Mouse (Mus musculus) hindbrain, postnatal 0 days (tissue): ENCODE measurements around the gene Coro6. TPM values are rescaled to one million over a fixed set of nuclear protein-coding genes. Genes with fewer than 3 reads are reported as not detected.
A peak's percentile ranks its signal among the peaks of the same experiment; 100 is the strongest.

Experiments
- ATAC-seq: fragments of 200-750 bp; cut with Nextera tagmentation; 2 replicates; pipeline ENCODE4 v1.8.0; 2017; ENCODE audit warnings: mild to moderate bottlenecking, moderate TSS enrichment, moderate library complexity
- DNase-seq: peaks from one replicate; pipeline ENCODE4 v3.0.0-alpha.2; 2015; ENCODE audit warnings: low spot score
- H3K27ac ChIP-seq: fragments of 300-500 bp; sonication (generic); 2 replicates; pipeline ENCODE4 v1.5.1; 2014; ENCODE audit warnings: mild to moderate bottlenecking
- H3K27me3 ChIP-seq: fragments of 300-500 bp; sonication (generic); 2 replicates; pipeline ENCODE4 v1.6.1; 2014; ENCODE audit warnings: low read length, mixed read lengths; ENCODE audit not compliant: insufficient read depth
- H3K36me3 ChIP-seq: fragments of 300-500 bp; sonication (generic); 2 replicates; pipeline ENCODE4 v1.6.1; 2014; ENCODE audit warnings: low read length, mixed read lengths; ENCODE audit not compliant: insufficient read depth
- H3K4me1 ChIP-seq: fragments of 300-500 bp; sonication (generic); 2 replicates; pipeline ENCODE4 v1.6.1; 2014; ENCODE audit warnings: antibody characterized with exemption, low read length, mixed read lengths; ENCODE audit not compliant: insufficient read depth
- H3K4me2 ChIP-seq: fragments of 300-500 bp; sonication (generic); 2 replicates; pipeline ENCODE4 v1.6.1; 2014; ENCODE audit warnings: low read depth, mild to moderate bottlenecking, low read length, moderate library complexity, mixed read lengths
- H3K4me3 ChIP-seq: fragments of 300-500 bp; sonication (generic); 2 replicates; pipeline ENCODE4 v1.5.1; 2014; ENCODE audit warnings: low read length
- H3K9ac ChIP-seq: fragments of 300-500 bp; sonication (generic); replicated peaks from 2 replicates; pipeline ENCODE4 v1.6.1; 2014; ENCODE audit warnings: mild to moderate bottlenecking, low read length, moderate library complexity, mixed read lengths
- H3K9me3 ChIP-seq: fragments of 300-500 bp; sonication (generic); 2 replicates; pipeline ENCODE4 v1.6.1; 2016; ENCODE audit warnings: low read length, mixed read lengths
- CTCF ChIP-seq: IDR thresholded peaks from 2 replicates; pipeline ENCODE4 v1.5.1; 2016; ENCODE audit warnings: antibody characterized with exemption, control low read depth, low read depth
- WGBS: fragments of 180-500 bp; shearing (Covaris S2); extraction: QIAGEN DNeasy Blood & Tissue Kit; methylation state at CpG from one replicate; pipeline ENCODE4 v1.1.7; 2014; 5-methylcytosine and 5-hydroxymethylcytosine counted together
- polyA plus RNA-seq: library from polyadenylated mRNA; unstranded; fragments of >200 nt; fragmentation: Nextera tagmentation; extraction: Ambion mirVana; gene quantifications from 2 replicates; pipeline ENCODE4 v1.2.1, GENCODE M21; 2015
- total RNA-seq: library from RNA; depleted of rRNA; stranded (reverse); fragments of >200 nt; gene quantifications from 2 replicates; pipeline ENCODE4 v1.2.3, GENCODE M21; 2014

Coro6 gene
- total and polyA plus RNA-seq, 2 experiments from 2014 or later = 1.3 to 2.4 TPM

GRCm38 (mm10) chr11:77498261-77499139, 36.3 kb downstream of the Coro6 start:
- no peak overlapping the region for H3K4me2 ChIP-seq
- no peak for DNase-seq
- peaks cover 19% of the 10 kb centered on the region for H3K36me3 ChIP-seq
- 60% methylated on average over 12 of the region's 12 CpGs for WGBS
- no peaks in the 10 kb centered on the region for H3K9me3 ChIP-seq
- no peak overlapping the region for H3K4me3 ChIP-seq
- no peaks in the 10 kb centered on the region for H3K27me3 ChIP-seq
- no peak for ATAC-seq
- H3K4me1 ChIP-seq = peaks cover 25% of the 10 kb centered on the region
- peak overlapping the region; percentile 54 for H3K27ac ChIP-seq
- no peak for TF ChIP-seq CTCF
- H3K9ac ChIP-seq = 0 out of 2 replicates have a peak overlapping the region, but pooled peaks have one; percentile 13

- no peak overlapping the region for H3K9ac ChIP-seq
- no peak overlapping the region for H3K4me2 ChIP-seq
- no peak overlapping the region for H3K27ac ChIP-seq
- DNase-seq (peak; percentile 60), ATAC-seq (0 out of 2 replicates have a peak, but pooled peaks have one; percentile 28)
- peaks cover 22% of the 10 kb centered on the region for H3K4me1 ChIP-seq
- H3K27me3 ChIP-seq = no peaks in the 10 kb centered on the region
- no peak for TF ChIP-seq CTCF
- WGBS = 73% methylated on average over 7 of the region's 7 CpGs
- no peak overlapping the region for H3K4me3 ChIP-seq
- H3K36me3 ChIP-seq = peaks cover 28% of the 10 kb centered on the region
- H3K9me3 ChIP-seq = no peaks in the 10 kb centered on the region
Measured at GRCm38 (mm10) chr11:77499354-77499753, 37.1 kb downstream of the Coro6 start.

GRCm38 (mm10) chr11:77500361-77501325, 38.4 kb downstream of the Coro6 start:
- Histone ChIP-seq H3K36me3 (peaks cover 40% of the 10 kb centered on the region), H3K9me3 (no peaks in the 10 kb centered on the region), H3K4me1 (peaks cover 16% of the 10 kb centered on the region; the same call in 1 of the 2 replicates), H3K9ac (no peak overlapping the region), H3K27ac (0 out of 2 replicates have a peak overlapping the region, but pooled peaks have one; percentile 22), H3K4me3 (no peak overlapping the region), H3K4me2 (no peak overlapping the region), H3K27me3 (no peaks in the 10 kb centered on the region)
- 64% methylated on average over 17 of the region's 17 CpGs for WGBS
- no peak for TF ChIP-seq CTCF
- no peak for DNase-seq
- no peak for ATAC-seq

- H3K9ac ChIP-seq = no peak overlapping the region
- peaks cover 48% of the 10 kb centered on the region for H3K36me3 ChIP-seq
- WGBS = 14% methylated on average over 5 of the region's 5 CpGs
Measured at GRCm38 (mm10) chr11:77501392-77501791, 39.2 kb downstream of the Coro6 start.

GRCm38 (mm10) chr11:77501971-77502370, 39.8 kb downstream of the Coro6 start:
- Histone ChIP-seq H3K36me3 (peaks cover 54% of the 10 kb centered on the region), H3K9ac (no peak overlapping the region), H3K27me3 (no peaks in the 10 kb centered on the region), H3K4me2 (no peak overlapping the region), H3K27ac (no peak overlapping the region), H3K4me3 (no peak overlapping the region), H3K9me3 (no peaks in the 10 kb centered on the region), H3K4me1 (peaks cover 16% of the 10 kb centered on the region; the same call in 1 of the 2 replicates)
- 85% methylated on average over 4 of the region's 4 CpGs for WGBS
- ATAC-seq = no peak
- TF ChIP-seq CTCF = no peak
- DNase-seq = no peak

More at GRCm38 (mm10) chr11:77501392-77501791, 39.2 kb downstream of the Coro6 start:
- 0 out of 2 replicates have a peak overlapping the region, but pooled peaks have one; percentile 22 for H3K27ac ChIP-seq
- peak; percentile 94 for TF ChIP-seq CTCF
- H3K27me3 ChIP-seq = no peaks in the 10 kb centered on the region
- H3K9me3 ChIP-seq = no peaks in the 10 kb centered on the region
- no peak overlapping the region for H3K4me3 ChIP-seq
- ATAC-seq (peak; percentile 43; the same call in 1 of the 2 replicates), DNase-seq (peak; percentile 92)
- H3K4me2 ChIP-seq = no peak overlapping the region
- H3K4me1 ChIP-seq = peaks cover 16% of the 10 kb centered on the region; the same call in 1 of the 2 replicates

- peaks cover 16% of the 10 kb centered on the region; the same call in 1 of the 2 replicates for H3K4me1 ChIP-seq
- peaks cover 55% of the 10 kb centered on the region for H3K36me3 ChIP-seq
- no peaks in the 10 kb centered on the region for H3K27me3 ChIP-seq
- ATAC-seq = no peak
- H3K9ac ChIP-seq = no peak overlapping the region
- no peak overlapping the region for H3K4me2 ChIP-seq
- no peak for TF ChIP-seq CTCF
- no peak for DNase-seq
- WGBS = 86% methylated on average over 6 of the region's 6 CpGs
- no peak overlapping the region for H3K4me3 ChIP-seq
- no peak overlapping the region for H3K27ac ChIP-seq
- H3K9me3 ChIP-seq = no peaks in the 10 kb centered on the region
Measured at GRCm38 (mm10) chr11:77502481-77502880, 40.3 kb downstream of the Coro6 start.
